Mouse (Mus musculus): Measurements from ENCODE around the gene Cpox.

GRCm38 (mm10) chr16:58673811-58674410 is 3.8 kb downstream of the Cpox start:
- TF ChIP-seq CTCF (IDR thresholded peaks at IDR 0.05): no peak
- no peak for TF ChIP-seq EP300 (IDR thresholded peaks at IDR 0.05)

All from lung, postnatal 0 days (tissue).